Mouse (Mus musculus): ENCODE measurements around the gene Aspscr1. TPM values are rescaled to one million over a fixed set of nuclear protein-coding genes. Genes with fewer than 3 reads are reported as not detected.
"Not testable (repeated sequence)": the region's sequence is repeated elsewhere in the genome, so short reads cannot be mapped to it uniquely, and the experiment has no call there.

Aspscr1 gene
- total RNA-seq, 1 experiment from 2014 or later = 112 TPM

DNA sequence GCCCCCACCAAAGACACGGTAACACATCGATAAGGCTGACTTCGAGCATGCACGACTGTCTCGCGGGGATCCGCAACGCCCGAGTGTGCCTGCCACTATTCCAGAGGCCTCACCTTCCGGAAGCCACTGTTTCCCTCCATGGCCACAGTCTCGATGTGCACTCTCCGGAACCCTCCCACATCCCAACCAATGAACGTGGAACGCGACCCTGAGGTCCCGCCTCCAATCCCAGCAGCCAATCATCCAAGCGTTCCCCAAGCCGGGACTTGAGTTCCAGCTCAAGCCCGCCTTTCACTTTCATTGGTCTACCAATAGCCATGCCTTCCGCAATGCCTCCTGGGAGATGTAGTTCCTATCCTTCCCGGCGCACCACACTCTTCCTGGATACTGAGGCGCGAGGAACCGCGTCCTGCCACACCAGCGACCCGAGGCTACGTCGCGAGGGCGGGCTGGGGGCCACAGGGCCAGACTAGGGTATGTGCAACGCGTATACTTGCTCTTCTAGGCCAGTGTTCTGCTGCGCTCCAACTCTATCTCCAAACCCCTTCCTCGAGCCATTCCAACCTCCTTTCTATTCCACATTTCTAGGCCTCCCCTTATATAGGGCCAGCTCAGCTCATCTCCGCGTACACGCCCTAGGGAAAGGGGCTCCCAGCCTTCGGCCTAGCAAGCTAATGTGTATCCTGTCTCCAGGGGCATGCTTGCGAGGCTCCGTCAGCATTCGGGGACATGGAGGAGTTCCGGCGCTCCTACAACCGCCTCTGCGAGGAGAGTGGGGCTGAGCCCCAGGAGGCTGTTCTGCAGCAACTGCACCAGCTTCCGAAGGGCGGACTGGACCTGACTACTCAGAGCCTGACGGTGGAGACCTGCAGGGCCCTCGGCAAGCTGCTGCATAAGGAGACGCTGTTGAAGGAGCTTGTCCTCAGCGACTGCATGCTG is 41.1 kb downstream of the Aspscr1 start, which contains the start of the genes Cenpx and Lrrc45:
TSS of gene Cenpx (minus strand) at position 159 of the 939 bp plus-strand sequence.
TSS of gene Lrrc45 (plus strand) at position 346 of the 939 bp plus-strand sequence.
- DNase-seq = peak; percentile 93

GRCm38 (mm10) chr11:120714546-120714945 is 41.8 kb downstream of the Aspscr1 start:
- DNase-seq = no peak

- no peak for DNase-seq
Measured at GRCm38 (mm10) chr11:120715131-120715530, 42.4 kb downstream of the Aspscr1 start.

- no peak for DNase-seq
Measured at GRCm38 (mm10) chr11:120719242-120719641, 46.5 kb downstream of the Aspscr1 start.

- no peak for DNase-seq
Measured at GRCm38 (mm10) chr11:120719841-120720376, 47.1 kb downstream of the Aspscr1 start.

- peak; percentile 93 for DNase-seq
Measured at GRCm38 (mm10) chr11:120720450-120720849, 47.7 kb downstream of the Aspscr1 start.

GRCm38 (mm10) chr11:120721124-120722066 is 48.6 kb downstream of the Aspscr1 start, which contains the start of gene Rac3:
TSS of gene Rac3 (plus strand) at chr11:120721470.
- DNase-seq = peak; percentile 78

DNA sequence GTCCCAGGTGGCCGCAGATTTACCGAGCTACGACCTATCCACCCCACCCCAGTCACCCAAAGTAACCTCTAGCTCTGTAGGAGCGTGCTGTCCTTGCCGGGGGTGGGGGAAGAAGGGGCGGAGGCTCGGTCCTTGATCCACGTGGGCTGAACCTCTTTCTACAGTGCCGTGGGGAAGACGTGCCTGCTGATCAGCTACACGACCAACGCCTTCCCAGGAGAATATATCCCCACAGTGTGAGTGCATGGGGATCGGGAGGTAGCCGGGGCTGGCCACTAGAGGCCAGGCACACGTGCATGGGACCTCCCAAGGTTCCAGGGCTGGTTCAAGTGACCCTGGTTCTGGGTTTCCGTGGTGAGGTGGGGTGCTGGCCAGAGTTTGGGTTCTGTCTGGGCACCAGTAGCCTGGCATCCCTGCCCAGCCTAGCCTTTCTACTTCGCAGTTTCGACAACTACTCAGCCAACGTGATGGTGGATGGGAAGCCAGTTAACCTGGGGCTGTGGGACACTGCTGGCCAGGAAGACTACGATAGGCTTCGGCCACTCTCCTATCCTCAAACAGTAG is 49.4 kb downstream of the Aspscr1 start:
- DNase-seq = no peak

DNA sequence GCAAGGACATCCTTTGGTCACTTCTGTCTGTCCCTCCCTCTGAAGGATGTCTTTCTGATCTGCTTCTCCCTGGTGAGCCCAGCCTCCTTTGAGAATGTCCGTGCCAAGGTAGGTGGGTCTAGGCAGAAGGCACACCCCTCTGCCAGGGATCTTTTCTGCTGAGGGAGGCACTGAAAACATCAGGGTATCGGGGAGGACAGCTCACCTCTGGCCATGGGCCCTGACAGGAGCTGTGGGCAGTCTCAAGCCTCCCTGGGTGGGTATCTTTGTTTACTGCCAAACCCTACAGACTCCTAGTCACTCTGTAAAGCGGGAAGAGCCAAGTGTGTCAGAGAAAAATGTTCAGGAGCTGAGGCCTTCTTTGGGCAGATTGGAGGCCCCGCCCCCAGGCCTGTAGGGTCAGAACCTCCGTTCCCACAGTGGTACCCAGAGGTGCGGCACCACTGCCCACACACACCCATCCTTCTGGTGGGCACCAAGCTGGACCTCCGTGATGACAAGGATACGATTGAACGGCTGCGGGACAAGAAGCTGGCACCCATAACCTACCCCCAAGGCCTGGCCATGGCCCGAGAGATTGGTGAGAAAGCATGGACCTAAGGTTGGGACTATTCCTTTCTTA is 50.1 kb downstream of the Aspscr1 start:
- no peak for DNase-seq

DNA sequence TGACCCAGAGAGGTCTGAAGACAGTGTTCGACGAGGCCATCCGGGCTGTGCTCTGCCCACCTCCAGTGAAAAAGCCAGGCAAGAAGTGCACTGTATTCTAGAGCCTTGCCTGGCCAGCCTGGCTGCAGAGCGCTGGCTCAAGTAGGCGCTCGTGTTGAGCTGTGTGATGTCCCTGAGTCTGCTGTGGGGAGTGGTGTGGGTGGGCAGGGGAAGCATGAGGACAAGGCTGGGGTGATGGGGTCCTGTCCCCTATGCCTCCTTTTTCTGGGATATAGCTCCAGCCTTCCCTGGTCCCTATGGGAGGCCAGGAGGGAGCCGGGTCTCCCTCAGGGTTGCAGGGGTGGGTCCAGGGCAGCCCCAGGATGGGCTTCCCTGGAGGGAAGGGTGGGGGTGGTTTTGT is 50.7 kb downstream of the Aspscr1 start:
- DNase-seq = no peak

DNA sequence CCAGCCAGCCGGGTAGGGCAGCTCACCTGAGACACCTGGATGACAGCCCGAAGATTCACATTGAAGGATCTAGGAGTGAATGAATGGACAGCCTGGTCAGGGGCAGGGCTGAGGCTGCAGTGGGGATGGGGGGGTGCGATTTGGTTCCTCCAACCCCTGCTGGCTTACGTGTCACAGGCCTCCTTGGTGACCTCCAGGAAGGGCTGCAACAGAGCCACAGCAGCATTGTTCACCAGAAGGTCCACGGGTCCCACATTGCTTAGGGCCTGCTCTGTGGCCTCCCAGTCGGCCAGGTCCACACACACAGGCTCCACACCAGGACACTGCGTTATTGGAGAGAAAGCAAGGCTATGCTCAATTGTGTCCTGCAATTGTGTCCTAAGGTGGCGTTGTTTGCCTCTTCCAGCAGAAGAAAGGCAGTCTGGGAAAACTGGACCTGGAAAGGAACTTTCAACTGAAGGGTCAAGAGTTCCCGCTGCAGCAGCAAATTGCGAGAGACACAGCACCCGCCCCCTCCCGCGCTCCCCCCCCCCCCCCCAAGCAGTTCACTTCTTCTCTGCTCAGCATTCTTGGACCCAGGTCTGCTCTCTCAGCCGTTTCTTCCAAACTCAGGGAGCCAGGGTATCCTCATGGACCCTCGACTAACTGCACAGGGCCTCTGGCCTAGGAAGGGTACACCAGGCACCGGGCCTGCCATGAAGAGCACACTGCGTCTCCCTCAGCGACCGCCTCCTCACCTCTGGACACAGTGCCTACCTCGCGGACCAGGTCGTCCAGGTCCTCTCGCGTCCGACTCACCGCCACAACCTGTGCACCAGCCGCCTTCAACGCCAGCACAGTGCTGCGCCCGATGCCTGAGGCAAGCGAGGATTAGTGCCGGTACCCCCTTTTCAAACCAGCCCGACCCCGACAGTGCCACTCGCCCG is 53.7 kb downstream of the Aspscr1 start:
- no peak for DNase-seq

DNA sequence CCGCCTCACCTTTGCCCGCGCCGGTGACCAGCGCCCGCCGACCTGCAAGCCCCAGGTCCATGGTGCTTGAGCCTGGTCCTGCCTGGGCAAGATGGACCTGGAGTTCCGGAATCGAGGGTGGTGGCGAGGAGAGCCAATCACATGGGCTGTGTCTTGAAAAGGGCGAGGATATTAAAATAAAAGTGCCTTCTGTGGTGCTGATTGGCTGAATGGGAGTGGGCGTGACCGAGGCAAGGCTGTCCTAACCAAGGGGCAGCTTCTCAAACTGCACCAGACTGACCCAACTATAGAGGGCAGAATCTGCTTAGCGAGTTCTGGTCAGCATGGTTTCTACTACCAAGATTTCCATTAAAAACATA is 54.4 kb downstream of the Aspscr1 start, which contains the start of gene Dcxr:
TSS of gene Dcxr (minus strand) at position 113 of the 359 bp plus-strand sequence.
- DNase-seq = peak; percentile 86

GRCm38 (mm10) chr11:120727564-120727963 is 54.8 kb downstream of the Aspscr1 start:
- DNase-seq = no peak

- no peak for DNase-seq
Measured at GRCm38 (mm10) chr11:120728530-120729240, 55.9 kb downstream of the Aspscr1 start.

DNA sequence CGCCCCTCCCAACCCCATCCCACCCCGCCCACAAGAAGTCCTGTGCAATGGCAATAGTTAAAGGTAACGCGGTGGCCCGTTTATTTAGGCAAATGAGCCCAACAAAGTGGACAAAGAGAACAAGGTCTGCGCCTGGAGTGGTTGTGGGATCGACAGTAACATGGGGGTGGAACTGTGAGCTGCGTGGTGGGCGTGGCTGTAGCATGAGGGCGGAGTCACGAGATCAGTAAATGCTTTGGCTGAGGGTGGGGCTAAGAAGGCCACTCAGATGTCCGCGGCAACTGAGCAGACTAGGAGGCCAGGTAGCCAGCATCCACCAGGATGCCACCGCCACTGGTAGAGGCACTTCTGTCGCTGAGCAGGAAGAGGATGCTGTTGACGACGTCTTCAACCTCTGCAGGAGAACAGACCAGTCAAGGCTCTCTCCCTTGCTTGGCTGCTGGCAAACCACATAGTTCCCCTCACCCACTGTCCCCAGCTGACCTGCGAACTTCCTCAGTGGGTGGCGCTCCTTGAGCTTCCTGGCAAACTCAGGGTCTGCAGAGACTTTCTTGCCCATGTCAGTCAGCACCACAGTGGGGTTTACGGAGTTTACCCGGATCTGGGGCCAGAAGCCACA is 56.8 kb downstream of the Aspscr1 start:
- not testable (repeated sequence) for DNase-seq

- no peak for DNase-seq
Measured at GRCm38 (mm10) chr11:120730331-120730870, 57.6 kb downstream of the Aspscr1 start.

DNA sequence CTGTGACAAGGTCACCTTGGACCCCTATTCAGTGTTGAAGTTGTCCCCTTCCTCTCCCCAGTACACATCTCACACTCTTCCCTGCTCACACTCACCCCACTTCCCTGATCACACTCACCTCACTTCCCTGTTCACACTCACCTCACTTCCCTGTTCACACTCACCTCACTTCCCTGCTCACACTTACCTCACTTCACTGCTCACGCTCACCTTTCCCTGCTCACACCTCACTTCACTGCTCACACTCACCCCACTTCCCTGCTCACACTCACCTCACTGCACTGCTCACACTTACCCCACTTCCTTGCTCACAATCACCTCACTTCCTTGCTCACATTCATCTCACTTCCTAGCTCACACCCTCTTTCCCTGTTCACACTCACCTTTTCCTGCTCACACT is 58.6 kb downstream of the Aspscr1 start:
- DNase-seq = no peak

DNA sequence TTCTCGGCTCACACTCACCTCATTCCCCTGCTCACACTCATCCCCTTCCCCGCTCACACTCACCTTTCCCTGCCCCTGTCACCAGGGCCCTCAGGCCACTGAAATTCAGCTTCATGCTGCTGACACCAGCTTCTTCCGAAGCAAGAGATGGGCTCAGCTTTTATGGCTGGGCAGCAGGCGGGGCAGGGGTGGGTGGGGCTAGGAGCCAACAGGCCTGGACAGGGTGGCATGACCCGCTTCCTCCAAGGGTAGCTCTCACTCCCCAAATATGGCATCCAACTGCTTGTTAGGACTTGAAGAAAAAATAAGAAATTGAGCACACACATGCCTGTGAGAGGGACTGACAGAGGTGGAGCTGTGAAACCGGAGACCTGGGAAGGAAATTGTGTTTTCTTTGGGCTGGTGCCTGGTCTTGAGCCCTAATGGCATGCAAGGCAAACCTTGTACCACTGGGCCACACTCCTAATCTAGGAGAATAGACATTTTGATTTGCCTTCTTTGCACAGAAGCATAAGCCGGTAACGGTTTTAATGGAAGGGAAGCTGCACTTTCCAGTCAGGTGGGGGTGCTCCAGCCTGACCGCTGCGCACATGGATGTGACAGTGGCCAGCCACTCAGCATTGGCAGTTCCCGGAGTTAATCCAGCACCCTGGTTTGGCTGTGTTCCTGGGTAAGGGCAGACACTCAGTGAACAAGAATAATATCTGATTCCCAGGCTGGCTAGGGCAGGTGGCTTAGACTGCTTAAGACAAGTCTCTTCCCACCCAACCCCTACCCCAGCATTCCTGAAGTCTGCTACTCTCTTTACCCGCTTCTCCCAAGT is 59.3 kb downstream of the Aspscr1 start, which contains the start of gene Cbr2:
TSS of gene Cbr2 (minus strand) at position 257 of the 823 bp plus-strand sequence.
- DNase-seq = no peak

All from adrenal gland, postnatal 25 days (tissue).